Mouse (Mus musculus) embryonic facial prominence, embryonic 11.5 days (tissue): ENCODE results near the gene Os9. TPM values are rescaled to one million over a fixed set of nuclear protein-coding genes. Genes with fewer than 3 reads are reported as not detected.

ENCODE experiments used
- ATAC-seq: fragments of 200-750 bp; cut with Nextera tagmentation; replicated peaks from 2 replicates; pipeline ENCODE4 v1.8.0; 2017; ENCODE audit warnings: low read depth; ENCODE audit not compliant: insufficient number of reproducible peaks, low FRiP score, low TSS enrichment
- DNase-seq: peaks from one replicate; pipeline ENCODE4 v3.0.0-alpha.2; 2015; ENCODE audit warnings: low spot score
- H3K27ac ChIP-seq: fragments of 300-500 bp; sonication (generic); replicated peaks from 2 replicates; pipeline ENCODE4 v1.5.1; 2014; ENCODE audit warnings: mild to moderate bottlenecking, low read depth, low read length, control low read depth
- H3K27me3 ChIP-seq: fragments of 300-500 bp; sonication (generic); 2 replicates; pipeline ENCODE4 v1.6.1; 2014; ENCODE audit warnings: mild to moderate bottlenecking, low read length, moderate library complexity, mixed read lengths; ENCODE audit not compliant: control insufficient read depth, insufficient read depth
- H3K36me3 ChIP-seq: fragments of 300-500 bp; sonication (generic); replicated peaks from 2 replicates; pipeline ENCODE4 v1.6.1; 2014; ENCODE audit warnings: low read depth, mild to moderate bottlenecking, low read length, moderate library complexity, mixed read lengths; ENCODE audit not compliant: control insufficient read depth, insufficient read depth
- H3K4me1 ChIP-seq: fragments of 300-500 bp; sonication (generic); 2 replicates; pipeline ENCODE4 v1.6.1; 2014; ENCODE audit warnings: low read length, mixed read lengths; ENCODE audit not compliant: control insufficient read depth, insufficient read depth
- H3K4me2 ChIP-seq: fragments of 300-500 bp; sonication (generic); 2 replicates; pipeline ENCODE4 v1.6.1; 2014; ENCODE audit warnings: low read depth, mild to moderate bottlenecking, control low read depth, low read length, moderate library complexity
- H3K4me3 ChIP-seq: fragments of 300-500 bp; sonication (generic); 2 replicates; pipeline ENCODE4 v1.5.1; 2014; ENCODE audit warnings: low read depth, low read length, control low read depth
- H3K9ac ChIP-seq: fragments of 300-500 bp; sonication (generic); replicated peaks from 2 replicates; pipeline ENCODE4 v1.6.1; 2014; ENCODE audit warnings: mild to moderate bottlenecking, control low read depth, low read length
- H3K9me3 ChIP-seq: fragments of 300-500 bp; sonication (generic); replicated peaks from 2 replicates; pipeline ENCODE4 v1.6.1; 2016; ENCODE audit warnings: mild to moderate bottlenecking, low read length, inconsistent platforms, mixed read lengths; ENCODE audit not compliant: control insufficient read depth
- WGBS: fragments of 180-500 bp; shearing (Covaris S2); extraction: QIAGEN DNeasy Blood & Tissue Kit; methylation state at CpG from one replicate; pipeline ENCODE4 v1.1.7; 2014; 5-methylcytosine and 5-hydroxymethylcytosine counted together
- polyA plus RNA-seq: library from polyadenylated mRNA; unstranded; fragments of >200 nt; fragmentation: Nextera tagmentation; extraction: Ambion mirVana; gene quantifications from 2 replicates; pipeline ENCODE4 v1.2.1, GENCODE M21; 2014

Gene Os9
- polyA plus RNA-seq, 1 experiment from 2014 or later = 29.5 TPM

DNA sequence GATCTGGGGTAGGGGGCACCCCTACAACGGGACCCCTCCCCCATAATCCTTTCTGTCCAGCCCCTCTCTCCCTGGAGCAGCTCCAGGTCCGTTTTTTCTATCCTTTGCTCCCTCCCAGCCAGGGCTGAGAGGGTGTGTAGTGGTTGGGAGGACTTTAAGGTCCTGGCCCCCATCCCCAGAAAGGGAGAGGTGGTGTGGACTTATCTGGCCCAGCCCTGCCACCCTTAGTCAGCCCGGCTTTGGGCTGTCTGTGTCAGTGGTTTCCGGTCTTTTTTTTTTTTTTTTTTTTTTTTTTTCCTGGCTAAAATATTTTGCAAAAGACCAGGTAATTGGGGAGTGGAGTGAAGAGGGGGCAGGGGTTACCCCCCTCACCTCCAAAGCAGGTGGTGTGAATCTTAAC is 28.2 kb downstream of the Os9 start:
- Histone ChIP-seq H3K4me2 (no peak overlapping the region), H3K9me3 (no peaks in the 10 kb centered on the region), H3K9ac (no peak overlapping the region), H3K27ac (no peak overlapping the region), H3K36me3 (peaks cover 3% of the 10 kb centered on the region), H3K4me1 (0 out of 2 replicates have a peak, but pooled peaks cover 3% of the 10 kb centered on the region), H3K4me3 (no peak overlapping the region), H3K27me3 (peaks cover 39% of the 10 kb centered on the region)
- DNase-seq (no peak), ATAC-seq (no peak)
- WGBS = 44% methylated on average over 4 of the region's 4 CpGs

DNA sequence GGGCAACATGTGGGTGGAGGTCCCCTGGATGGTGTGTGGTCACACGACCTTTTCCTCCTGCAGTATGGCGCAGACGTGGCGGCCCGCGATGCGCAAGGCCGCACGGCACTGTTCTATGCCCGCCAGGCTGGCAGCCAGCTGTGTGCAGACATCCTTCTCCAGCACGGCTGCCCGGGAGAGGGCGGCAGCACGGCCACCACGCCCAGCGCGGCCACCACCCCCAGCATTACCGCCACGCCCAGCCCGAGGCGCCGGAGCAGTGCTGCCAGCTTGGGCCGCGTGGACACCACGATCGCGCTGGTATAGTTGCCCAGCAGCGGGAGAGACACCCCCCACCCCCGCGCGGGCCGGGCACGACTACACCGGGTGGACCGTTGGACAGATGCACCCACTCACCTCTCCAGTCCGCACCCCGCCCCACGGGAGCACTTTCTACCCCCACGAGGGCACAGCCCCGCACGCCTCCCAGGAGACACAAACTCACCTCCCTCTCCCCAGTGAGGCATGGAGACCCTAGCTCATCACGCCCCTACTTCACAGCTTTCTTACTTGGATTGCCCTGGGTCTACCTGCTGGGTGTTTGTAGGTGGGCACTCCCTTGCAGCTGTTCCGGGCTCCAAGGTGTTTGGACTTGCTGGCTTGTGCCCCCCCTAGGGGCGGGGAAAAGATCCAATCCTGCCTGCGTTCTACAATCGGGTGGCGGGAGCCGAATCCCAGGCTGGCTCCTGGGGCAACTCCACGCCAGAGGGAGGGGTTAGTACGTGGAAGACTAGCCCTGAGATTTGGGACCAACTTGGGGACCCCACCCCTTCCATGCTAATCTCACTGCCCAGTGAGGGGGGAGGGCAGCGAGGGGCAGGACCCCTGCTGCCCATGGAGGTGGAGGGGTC is 29.2 kb downstream of the Os9 start:
- H3K4me1 ChIP-seq = 0 out of 2 replicates have a peak, but pooled peaks cover 3% of the 10 kb centered on the region
- H3K4me3 ChIP-seq = no peak overlapping the region
- H3K27ac ChIP-seq = no peak overlapping the region
- ATAC-seq = peak; percentile 9; the same call in 1 of the 2 replicates
- 7% methylated on average over 51 of the region's 51 CpGs for WGBS
- H3K9ac ChIP-seq = no peak overlapping the region
- peaks cover 39% of the 10 kb centered on the region for H3K27me3 ChIP-seq
- H3K4me2 ChIP-seq = 0 out of 2 replicates have a peak overlapping the region, but pooled peaks have one; percentile 19
- no peak for DNase-seq
- no peaks in the 10 kb centered on the region; the same call in 1 of the 2 replicates for H3K36me3 ChIP-seq
- no peaks in the 10 kb centered on the region for H3K9me3 ChIP-seq

DNA sequence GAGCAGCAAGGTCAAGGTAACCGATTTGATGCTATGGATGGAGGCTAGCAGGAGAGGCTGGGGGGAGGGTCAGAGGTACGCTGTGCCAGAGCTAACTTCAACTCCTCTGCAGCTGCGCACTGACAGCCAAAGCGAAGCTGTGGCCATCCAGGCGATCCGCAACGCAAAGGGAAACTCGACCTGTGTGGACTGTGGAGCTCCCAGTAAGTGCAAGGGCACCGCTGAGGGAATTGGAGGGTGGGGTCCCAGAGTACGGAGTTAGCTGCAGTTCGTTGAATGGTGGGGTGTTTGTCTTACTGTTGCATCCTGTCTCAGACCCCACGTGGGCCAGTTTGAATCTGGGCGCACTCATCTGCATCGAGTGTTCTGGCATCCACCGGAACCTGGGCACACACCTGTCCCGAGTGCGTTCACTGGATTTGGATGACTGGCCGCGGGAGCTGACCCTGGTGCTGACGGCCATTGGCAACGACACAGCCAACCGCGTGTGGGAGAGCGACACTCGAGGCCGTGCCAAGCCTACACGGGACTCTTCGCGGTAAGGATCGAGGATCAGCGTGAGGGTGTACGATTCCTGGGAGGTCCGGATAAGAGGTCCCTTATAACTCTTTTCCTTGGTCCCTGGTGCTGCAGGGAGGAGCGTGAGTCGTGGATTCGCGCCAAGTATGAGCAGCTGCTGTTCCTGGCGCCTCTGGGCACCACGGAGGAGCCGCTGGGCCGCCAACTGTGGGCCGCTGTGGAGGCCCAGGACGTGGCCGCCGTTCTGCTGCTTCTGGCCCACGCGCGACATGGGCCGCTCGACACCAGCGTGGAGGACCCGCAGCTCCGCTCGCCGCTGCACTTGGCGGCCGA is 30.1 kb downstream of the Os9 start:
- peaks cover 39% of the 10 kb centered on the region for H3K27me3 ChIP-seq

DNA sequence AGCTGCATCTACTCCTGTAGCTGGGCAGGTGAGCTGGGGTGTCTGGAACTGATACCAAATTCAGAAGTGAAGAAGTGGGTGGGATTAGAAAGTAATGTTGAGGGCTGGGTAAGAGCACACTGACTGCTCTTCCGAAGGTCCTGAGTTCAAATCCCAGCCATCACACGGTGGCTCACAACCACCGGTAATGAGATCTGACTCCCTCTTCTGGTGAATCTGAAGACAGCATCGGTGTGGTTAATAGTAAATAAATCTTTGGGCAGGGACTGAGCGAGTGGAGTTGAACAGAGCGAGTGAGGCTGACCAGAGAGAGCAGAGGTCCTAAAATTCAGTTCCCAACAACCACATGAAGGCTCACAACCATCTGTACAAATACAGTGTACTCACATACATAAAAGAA is 35.3 kb downstream of the Os9 start:
- Histone ChIP-seq H3K4me3 (no peak overlapping the region), H3K9me3 (no peaks in the 10 kb centered on the region), H3K27ac (no peak overlapping the region), H3K4me2 (no peak overlapping the region), H3K27me3 (peaks cover 46% of the 10 kb centered on the region), H3K4me1 (peaks cover 9% of the 10 kb centered on the region), H3K9ac (no peak overlapping the region), H3K36me3 (no peaks in the 10 kb centered on the region)
- ATAC-seq = no peak
- DNase-seq = no peak
- 70% methylated on average over 6 of the region's 6 CpGs for WGBS

More for the DNA sequence above, 30.1 kb downstream of the Os9 start:
- H3K27ac ChIP-seq = no peak overlapping the region
- no peak overlapping the region for H3K9ac ChIP-seq
- ATAC-seq = no peak
- no peaks in the 10 kb centered on the region for H3K9me3 ChIP-seq
- H3K36me3 ChIP-seq = no peaks in the 10 kb centered on the region; the same call in 1 of the 2 replicates
- WGBS = 6% methylated on average over 57 of the region's 57 CpGs
- H3K4me1 ChIP-seq = 0 out of 2 replicates have a peak, but pooled peaks cover 3% of the 10 kb centered on the region
- peak; percentile 61 for DNase-seq
- peak overlapping the region; percentile 17; the same call in 1 of the 2 replicates for H3K4me2 ChIP-seq
- no peak overlapping the region for H3K4me3 ChIP-seq

DNA sequence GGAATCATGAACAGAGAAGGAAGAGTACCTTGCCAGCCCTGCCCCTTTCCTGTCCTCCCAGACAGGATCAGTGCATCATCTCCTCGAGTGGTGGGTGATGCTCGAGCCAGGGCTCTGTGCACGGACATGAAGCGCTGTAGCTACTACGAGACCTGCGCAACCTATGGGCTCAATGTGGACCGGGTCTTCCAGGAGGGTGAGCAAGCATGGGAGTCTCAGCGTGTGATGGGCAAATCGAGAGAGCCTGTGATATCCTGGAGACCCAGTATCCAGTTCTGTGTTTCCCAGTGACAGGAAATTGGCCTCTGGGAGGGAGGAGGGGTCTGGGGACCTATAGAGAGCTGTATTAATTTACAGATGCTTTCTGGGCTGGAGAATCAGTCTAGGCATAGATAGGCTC is 35.9 kb downstream of the Os9 start:
- ATAC-seq (no peak), DNase-seq (no peak)
- H3K9me3 ChIP-seq = no peaks in the 10 kb centered on the region
- WGBS = 78% methylated on average over 9 of the region's 9 CpGs
- H3K4me3 ChIP-seq = no peak overlapping the region
- H3K36me3 ChIP-seq = no peaks in the 10 kb centered on the region
- H3K4me1 ChIP-seq = peaks cover 9% of the 10 kb centered on the region
- H3K9ac ChIP-seq = no peak overlapping the region
- H3K27ac ChIP-seq = no peak overlapping the region
- peaks cover 46% of the 10 kb centered on the region for H3K27me3 ChIP-seq
- H3K4me2 ChIP-seq = no peak overlapping the region

DNA sequence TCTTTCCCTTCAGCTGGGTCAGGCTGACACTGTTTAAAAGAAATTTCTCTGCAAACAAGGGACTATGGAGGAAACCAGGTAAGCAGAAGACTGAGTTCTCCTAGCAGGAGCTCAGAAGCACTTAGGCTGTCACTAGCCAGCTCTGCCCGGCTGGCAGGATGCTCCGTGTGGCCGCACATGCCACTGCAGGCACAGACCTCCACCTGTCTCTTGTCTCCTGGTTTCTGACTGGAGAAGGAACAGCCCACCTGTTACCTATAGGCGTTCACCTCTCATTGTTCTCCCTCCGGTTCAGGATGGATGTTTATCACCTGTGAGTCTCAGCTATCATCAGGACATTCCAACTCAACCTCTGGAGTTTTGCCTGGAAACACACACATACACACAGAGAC is 37.0 kb downstream of the Os9 start:
- no peak for ATAC-seq
- H3K4me3 ChIP-seq = no peak overlapping the region
- WGBS = 43% methylated on average over 5 of the region's 5 CpGs
- no peak for DNase-seq
- no peak overlapping the region for H3K4me2 ChIP-seq
- peaks cover 45% of the 10 kb centered on the region for H3K27me3 ChIP-seq
- no peak overlapping the region for H3K9ac ChIP-seq
- H3K36me3 ChIP-seq = no peaks in the 10 kb centered on the region
- peaks cover 11% of the 10 kb centered on the region for H3K4me1 ChIP-seq
- H3K9me3 ChIP-seq = no peaks in the 10 kb centered on the region
- H3K27ac ChIP-seq = no peak overlapping the region

DNA sequence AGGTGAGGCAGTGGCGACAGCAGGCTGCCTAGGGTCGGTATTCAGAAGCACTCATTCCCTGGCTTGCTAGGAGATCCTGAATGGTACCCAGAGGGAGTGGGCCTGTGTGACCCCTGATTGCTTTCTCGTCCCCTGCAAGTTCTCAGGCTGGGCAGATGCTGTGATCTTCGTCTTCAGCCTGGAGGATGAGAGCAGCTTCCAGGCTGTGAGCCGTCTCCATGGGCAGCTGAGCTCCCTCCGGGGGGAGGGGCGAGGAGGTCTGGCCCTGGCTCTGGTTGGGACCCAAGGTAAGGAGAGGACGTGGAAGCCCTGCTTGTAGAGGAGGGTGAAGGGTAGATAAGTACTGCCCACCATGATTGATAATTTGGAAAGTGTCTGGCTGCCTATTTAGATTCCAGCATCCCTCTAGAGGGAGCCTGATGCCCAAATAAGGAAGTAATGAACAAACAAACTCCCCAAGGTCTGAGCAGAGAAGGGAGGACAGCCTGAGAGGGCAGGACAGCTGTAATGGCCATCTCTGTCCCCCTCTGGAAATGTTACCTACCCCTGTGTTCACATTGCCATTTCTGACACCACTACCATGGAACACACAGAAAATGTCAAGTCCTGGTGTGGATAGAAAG is 37.5 kb downstream of the Os9 start:
- no peak for ATAC-seq
- H3K9ac ChIP-seq = no peak overlapping the region
- no peak for DNase-seq
- H3K36me3 ChIP-seq = no peaks in the 10 kb centered on the region
- WGBS = 33% methylated on average over 8 of the region's 8 CpGs
- H3K4me2 ChIP-seq = no peak overlapping the region
- no peak overlapping the region for H3K27ac ChIP-seq
- peaks cover 11% of the 10 kb centered on the region for H3K4me1 ChIP-seq
- no peaks in the 10 kb centered on the region for H3K9me3 ChIP-seq
- no peak overlapping the region for H3K4me3 ChIP-seq
- H3K27me3 ChIP-seq = peaks cover 45% of the 10 kb centered on the region
